Mouse (Mus musculus): ENCODE measurements around the gene Tnfrsf1a.
"Not testable (repeated sequence)": the region's sequence is repeated elsewhere in the genome, so short reads cannot be mapped to it uniquely, and the experiment has no call there.

The Tnfrsf1a gene

DNA sequence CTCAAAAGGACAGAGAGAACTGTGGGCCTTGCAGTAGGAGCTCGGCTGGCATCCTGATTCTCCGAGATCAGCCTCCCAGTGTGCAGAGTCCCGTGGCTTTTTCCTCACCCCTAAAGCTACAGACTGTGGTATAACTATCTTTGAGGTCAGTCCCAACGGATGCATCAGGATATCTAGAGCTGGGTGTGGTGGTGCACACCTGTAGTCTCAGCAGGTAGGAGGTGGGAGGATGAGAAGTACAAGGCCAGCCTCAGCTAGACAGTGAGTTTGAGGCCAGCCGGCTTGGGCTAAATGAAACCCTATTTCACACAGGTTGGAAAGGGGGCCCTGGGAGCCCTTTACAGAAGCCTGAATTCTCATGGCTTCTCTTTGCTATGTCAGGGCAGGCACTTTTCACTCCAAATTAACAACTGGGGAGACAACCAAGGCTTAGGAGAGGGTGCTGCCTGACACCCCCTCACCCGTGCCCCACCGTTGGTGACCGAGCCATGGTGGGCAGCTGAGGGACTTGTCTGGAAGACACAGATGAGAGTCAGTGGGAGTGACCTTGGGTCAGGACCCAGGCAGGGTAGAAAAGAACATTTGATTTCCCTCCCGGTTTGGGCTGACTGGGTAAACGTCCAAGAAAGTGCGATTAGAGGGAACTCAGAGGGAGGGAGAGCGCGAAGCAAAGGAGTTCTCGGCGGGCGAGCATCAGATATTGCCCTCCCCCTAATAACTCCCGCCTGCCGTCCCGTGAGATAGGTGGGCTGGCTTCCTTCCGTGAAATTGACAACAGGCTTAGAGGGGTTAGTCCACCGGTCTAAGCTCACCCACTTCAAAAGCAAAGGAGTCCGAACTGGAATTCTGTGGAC, at the start of gene Tnfrsf1a:
Gene Tnfrsf1a (plus strand): TSS at position 642 of the 854 bp plus-strand sequence.
- in situ Hi-C loops (cut with MboI; ENCODE audit: low pct_unique_long_range_greater_than_20kb in 1 of 2, low sequenced_read_pairs in 2 of 2, unreplicated experiment in 1 of 2) = no loop called here

DNA sequence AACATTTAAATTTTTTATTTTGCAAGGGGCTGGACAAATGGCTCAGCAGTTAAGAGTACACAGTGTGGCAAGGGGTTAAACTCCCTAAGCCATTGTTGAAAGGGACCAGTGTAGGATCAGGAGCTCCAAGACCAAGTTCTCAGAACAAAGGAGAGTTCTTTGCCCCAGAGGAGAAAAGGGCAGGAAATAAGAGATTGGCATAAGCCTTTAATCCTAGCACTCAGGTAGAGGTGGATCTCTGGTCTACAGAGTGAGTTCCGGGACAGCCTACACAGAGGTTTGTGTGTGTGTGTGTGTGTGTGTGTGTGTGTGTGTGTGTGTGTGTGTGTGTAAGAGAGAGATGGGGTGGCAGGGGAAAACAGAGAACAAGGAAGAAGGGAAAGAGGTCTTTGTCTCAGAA, 48.2 kb upstream of the Tnfrsf1a start:
- in situ Hi-C loops (cut with MboI; ENCODE audit: low pct_unique_long_range_greater_than_20kb in 1 of 2, low sequenced_read_pairs in 2 of 2, unreplicated experiment in 1 of 2) = no loop called here

DNA sequence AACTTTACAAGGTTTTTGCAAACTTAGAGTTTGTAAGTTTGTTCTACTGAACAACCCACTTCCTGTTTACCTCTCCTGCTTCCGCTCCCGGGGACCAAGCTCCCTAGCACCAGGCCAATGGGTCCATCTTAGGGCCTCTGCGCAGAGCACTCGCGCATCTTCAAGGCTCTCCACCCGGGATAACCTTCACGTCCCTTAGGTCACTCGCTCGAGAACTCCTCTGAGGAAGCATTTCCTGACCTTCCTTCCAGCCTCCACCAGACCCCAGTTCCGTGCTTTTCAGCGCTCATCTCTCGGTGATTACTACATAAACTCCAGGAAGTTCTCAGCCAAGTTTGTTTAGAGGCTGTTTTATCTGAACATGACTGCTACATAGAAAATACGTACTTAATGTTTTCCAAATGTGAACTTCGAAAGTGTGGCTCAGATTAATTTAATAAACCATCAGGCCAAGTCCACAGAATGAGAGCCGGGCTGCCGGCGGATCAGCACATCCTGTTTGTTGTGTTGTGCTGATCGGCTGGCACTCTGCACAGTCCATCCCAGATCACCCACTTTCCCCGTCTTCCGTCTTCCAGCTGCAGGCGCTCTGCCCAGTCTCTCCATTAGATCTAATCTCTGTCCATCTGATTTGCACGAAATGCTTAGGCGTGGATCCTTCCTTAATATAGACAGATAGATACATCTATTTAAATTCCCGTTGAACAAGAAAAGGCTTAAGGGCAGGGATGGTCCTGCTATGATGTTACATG, 46.8 kb upstream of the Tnfrsf1a start:
- in situ Hi-C loops (cut with MboI; ENCODE audit: low pct_unique_long_range_greater_than_20kb in 1 of 2, low sequenced_read_pairs in 2 of 2, unreplicated experiment in 1 of 2) = no loop called here

DNA sequence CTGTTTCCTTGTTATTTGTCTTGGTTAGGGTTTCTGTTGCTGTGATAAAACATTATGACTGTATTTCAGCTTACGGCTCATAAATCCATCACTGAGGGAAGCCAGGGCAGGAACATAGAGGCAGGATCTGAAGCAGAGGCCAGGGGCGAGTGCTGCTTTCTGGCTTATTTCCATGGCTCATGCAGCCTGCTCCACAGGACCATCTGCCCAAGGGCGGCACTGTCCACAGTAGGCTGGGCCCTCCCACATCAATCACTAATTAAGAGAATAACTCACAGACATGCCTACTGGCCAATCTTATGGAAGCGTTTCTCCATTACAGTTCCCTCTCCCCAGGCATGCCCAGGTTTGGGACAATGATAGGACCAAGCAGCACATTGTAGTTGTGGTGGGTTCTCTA, 45.9 kb upstream of the Tnfrsf1a start:
- in situ Hi-C loops (cut with MboI; ENCODE audit: low pct_unique_long_range_greater_than_20kb in 1 of 2, low sequenced_read_pairs in 2 of 2, unreplicated experiment in 1 of 2) = no loop called here

GRCm38 (mm10) chr6:125304408-125304807, 44.8 kb upstream of the Tnfrsf1a start:
- in situ Hi-C loops (cut with MboI; ENCODE audit: low pct_unique_long_range_greater_than_20kb in 1 of 2, low sequenced_read_pairs in 2 of 2, unreplicated experiment in 1 of 2) = not testable (repeated sequence)

DNA sequence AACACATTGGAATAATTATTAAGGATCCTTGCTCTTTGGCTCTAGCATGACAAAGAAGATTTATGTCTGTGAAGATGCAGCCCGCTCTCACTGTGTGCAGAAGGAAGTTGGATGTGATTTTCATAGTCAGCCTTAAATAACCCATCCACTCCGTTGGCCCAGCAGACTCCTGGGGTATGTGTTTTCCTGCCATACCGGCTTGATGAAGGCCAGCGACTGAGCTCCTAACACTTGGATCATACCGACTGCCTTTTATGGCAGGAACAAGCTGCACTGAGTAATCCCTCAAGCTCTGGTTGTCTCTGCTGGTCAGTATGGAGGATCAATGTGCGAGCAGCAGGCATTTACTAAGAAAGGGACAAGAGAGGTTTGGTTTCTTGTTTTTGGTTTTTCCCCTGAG, 43.7 kb upstream of the Tnfrsf1a start:
- in situ Hi-C loops (cut with MboI; ENCODE audit: low pct_unique_long_range_greater_than_20kb in 1 of 2, low sequenced_read_pairs in 2 of 2, unreplicated experiment in 1 of 2) = no loop called here

DNA sequence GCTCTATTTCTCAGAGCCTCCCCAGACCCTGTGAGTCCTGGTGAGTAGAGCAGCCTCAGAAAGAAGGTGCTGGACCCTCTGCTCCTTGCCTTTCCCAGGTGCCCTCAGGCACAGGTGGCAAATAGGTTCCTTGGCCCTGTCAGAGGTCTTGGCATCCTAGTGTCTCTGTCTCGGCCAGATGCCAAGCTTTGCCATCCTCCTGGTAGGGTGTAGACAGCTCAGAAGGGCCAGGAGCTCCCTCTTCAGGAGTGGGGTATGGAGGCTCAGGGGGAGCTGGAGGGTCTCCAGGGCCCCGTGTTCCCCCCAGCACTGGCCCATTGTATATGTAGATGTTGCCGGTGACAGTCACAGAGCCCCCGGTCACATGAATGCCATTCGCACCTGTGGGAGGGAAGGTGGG, 42.1 kb upstream of the Tnfrsf1a start:
- in situ Hi-C loops (cut with MboI; ENCODE audit: low pct_unique_long_range_greater_than_20kb in 1 of 2, low sequenced_read_pairs in 2 of 2, unreplicated experiment in 1 of 2) = no loop called here

- in situ Hi-C loops (cut with MboI; ENCODE audit: low pct_unique_long_range_greater_than_20kb in 1 of 2, low sequenced_read_pairs in 2 of 2, unreplicated experiment in 1 of 2) = no loop called here
Observed at GRCm38 (mm10) chr6:125308921-125309320, 40.2 kb upstream of the Tnfrsf1a start.

DNA sequence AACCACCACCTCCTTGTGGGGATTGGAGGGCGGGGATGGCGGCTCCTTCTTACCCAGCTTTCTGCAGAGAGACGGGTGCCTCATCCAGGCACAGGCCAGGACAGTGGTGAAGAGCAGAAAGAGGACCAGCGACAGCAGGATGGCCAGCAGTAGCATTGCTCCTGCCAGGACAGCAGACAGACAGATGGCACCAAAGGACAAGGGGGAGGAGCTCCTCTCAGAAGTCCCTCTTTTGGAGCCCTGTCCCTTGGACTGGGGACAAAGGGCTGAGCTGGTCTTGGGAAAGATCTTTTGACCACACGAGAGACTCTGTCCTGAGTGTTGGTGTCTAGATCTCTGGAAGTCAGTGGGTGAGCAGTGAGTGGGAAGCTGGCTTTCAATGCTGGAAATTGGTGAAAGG, 39.8 kb upstream of the Tnfrsf1a start:
- in situ Hi-C loops (cut with MboI; ENCODE audit: low pct_unique_long_range_greater_than_20kb in 1 of 2, low sequenced_read_pairs in 2 of 2, unreplicated experiment in 1 of 2) = no loop called here

DNA sequence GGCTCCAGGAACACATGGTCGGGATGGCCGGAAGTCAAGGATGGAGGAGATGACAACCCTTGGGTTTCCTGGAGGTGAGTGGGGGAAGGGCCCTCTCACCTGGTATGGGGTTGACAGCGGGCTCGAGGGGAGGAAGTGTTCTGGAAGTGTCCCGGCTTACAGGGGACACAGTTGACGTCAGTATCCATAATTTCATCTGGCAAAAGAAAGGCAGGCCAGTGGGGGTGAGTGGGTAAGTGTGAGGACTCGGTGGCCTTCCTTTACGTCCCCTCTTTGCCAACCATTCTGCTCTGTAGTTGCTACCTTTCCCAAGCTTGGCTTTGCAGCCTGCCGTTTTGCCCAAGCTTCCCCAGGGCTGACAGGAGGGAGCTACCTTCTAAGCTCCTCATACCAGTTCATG, 37.0 kb upstream of the Tnfrsf1a start:
- in situ Hi-C loops (cut with MboI; ENCODE audit: low pct_unique_long_range_greater_than_20kb in 1 of 2, low sequenced_read_pairs in 2 of 2, unreplicated experiment in 1 of 2) = no loop called here

DNA sequence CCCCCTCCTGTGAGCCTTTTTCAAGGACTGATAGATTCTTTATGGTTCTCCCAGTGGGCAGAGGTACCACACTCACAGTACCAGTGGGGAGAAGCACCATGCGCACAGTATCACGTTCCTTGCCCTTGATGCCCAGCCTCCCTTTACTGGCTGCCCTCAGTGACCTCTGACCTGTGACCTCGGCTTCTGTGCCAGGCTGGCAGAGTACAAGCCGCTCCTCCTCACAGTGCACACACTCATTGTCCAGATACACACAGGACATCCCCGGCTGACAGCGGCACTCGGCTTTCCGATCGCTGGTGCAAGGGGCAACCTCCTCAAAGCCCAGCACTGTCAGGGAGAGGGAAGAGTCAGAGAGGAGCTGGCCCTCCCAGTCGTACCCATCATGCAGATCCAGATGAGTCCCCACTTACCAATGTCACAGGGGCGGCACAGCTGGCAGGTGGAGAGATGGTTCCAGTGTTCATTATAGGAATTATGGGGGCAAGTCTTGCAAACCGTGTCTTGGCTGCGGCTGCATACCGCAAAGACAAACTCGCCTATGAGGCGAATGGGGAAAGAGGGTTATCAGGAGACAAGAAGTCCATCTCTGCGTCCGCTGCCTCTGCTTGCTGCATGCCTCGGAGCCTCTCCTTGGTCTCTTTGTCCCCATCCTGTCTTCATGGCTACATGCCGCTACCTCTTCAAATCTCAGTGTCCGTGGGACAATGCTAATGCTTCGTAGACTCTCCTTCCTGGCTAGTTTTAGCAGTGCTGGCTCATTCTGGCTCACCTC, 36.4 kb upstream of the Tnfrsf1a start:
- in situ Hi-C loops (cut with MboI; ENCODE audit: low pct_unique_long_range_greater_than_20kb in 1 of 2, low sequenced_read_pairs in 2 of 2, unreplicated experiment in 1 of 2) = no loop called here

DNA sequence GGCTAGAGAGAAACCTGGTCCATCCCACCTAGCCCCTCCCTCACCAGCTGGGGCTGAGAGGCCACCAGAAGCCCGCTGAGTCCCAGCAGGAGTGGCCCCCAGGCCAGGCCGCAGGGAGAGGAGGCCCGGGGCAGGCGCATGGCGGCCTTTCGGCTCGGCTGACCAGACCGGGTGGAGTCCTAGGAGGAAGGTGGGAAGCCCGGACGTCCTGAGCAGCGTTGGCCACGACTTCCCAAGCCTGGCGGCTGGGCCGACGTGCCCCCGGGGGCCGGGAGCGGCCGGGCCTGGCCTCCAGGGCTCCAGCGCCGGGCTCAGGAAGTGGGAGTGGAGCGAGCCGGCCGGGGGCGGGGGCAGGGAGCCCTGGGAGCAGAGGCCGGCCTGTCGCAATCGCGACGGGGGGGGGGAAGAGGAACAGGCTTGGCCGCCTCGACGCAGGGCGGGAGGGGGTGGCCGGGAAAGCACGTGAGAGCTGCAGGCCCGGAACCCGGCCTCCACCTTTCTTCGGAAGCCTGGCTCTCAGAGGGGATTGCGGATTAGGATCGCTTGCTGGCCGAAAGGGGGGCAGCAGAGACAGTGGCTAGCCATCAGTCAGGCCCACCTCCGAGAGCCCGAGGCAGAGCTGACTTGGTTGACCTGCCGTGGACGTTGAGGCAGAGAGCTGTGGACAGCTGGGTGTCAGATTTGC, 35.5 kb upstream of the Tnfrsf1a start, which contains the start of gene Ltbr:
Gene Ltbr (minus strand): TSS at position 340 of the 685 bp plus-strand sequence.
- in situ Hi-C loops (cut with MboI; ENCODE audit: low pct_unique_long_range_greater_than_20kb in 1 of 2, low sequenced_read_pairs in 2 of 2, unreplicated experiment in 1 of 2) = no loop called here

DNA sequence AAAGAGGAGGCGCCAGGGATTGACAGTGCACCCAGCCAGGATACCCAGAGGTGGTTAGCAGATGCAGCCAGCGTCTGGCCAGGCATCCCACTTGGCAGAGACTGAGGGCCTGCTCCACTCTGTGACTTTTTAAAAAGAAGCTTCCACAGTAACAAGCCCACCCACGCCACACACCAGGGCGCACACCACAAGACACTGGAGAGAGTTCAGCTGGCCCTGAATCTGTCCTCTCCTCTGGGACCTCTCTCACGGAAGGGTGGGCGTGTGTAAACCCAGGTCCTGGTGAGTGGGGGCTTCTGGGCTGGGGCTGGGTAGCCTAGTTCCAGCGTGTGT, 35.0 kb upstream of the Tnfrsf1a start:
- in situ Hi-C loops (cut with MboI; ENCODE audit: low pct_unique_long_range_greater_than_20kb in 1 of 2, low sequenced_read_pairs in 2 of 2, unreplicated experiment in 1 of 2) = no loop called here

DNA sequence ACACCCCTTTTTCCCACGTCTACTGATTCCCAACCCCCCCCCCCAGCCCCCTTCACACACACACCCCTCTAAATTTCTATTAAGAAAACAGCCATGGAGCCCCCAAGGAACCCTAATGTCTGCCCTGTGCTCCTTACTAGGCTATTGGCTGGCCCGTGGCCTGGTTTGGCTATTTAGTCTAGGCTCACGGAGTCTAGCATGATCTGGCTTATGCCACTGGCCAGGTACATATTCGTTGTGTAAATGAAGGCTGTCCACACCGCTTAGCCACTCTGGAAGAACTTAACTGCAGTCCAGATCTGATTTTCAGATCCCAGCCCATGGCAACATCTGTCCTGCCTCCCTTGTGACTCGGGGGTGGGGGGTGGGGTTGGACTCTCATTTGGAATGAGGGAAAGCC, 34.4 kb upstream of the Tnfrsf1a start:
- in situ Hi-C loops (cut with MboI; ENCODE audit: low pct_unique_long_range_greater_than_20kb in 1 of 2, low sequenced_read_pairs in 2 of 2, unreplicated experiment in 1 of 2) = no loop called here

GRCm38 (mm10) chr6:125317077-125317476, 32.1 kb upstream of the Tnfrsf1a start:
- in situ Hi-C loops (cut with MboI; ENCODE audit: low pct_unique_long_range_greater_than_20kb in 1 of 2, low sequenced_read_pairs in 2 of 2, unreplicated experiment in 1 of 2) = no loop called here

GRCm38 (mm10) chr6:125318981-125319918, 29.9 kb upstream of the Tnfrsf1a start:
- in situ Hi-C loops (cut with MboI; ENCODE audit: low pct_unique_long_range_greater_than_20kb in 1 of 2, low sequenced_read_pairs in 2 of 2, unreplicated experiment in 1 of 2) = no loop called here

- in situ Hi-C loops (cut with MboI; ENCODE audit: low pct_unique_long_range_greater_than_20kb in 1 of 2, low sequenced_read_pairs in 2 of 2, unreplicated experiment in 1 of 2) = no loop called here
Observed at GRCm38 (mm10) chr6:125319919-125320296, 29.3 kb upstream of the Tnfrsf1a start.

DNA sequence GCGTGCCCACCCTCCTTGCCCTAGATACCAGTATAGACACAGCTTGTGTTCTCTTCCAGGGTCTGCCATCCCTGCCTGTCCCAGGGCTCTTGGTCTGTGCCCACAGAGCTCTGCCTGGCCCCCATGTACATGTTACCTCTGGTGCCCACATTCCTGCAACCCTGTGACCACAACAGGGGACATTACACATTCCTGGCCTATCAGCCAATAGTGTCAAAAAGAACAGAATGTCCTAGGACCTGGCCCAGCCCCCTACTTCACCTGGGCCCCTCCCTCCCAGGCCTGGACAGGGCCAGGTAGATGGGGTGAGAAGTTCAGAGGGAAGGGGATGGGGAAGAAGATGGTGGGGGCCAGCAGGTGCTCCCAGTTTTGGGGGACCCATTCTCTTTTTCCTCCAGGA, 28.8 kb upstream of the Tnfrsf1a start, which contains the start of gene Scnn1a:
Gene Scnn1a (plus strand): TSS at position 337 of the 400 bp plus-strand sequence.
- in situ Hi-C loops (cut with MboI; ENCODE audit: low pct_unique_long_range_greater_than_20kb in 1 of 2, low sequenced_read_pairs in 2 of 2, unreplicated experiment in 1 of 2) = no loop called here

Data from mouse embryonic stem cell (cell line).